Mouse (Mus musculus) embryo, embryonic 10.5 days (tissue): ENCODE measurements around the gene Magi2.
A peak's percentile ranks its signal among the peaks of the same experiment; 100 is the strongest.
"Not testable (repeated sequence)": the region's sequence is repeated elsewhere in the genome, so short reads cannot be mapped to it uniquely, and the experiment has no call there.

Experiments used
- DNase-seq: peaks from one replicate; pipeline ENCODE4 v3.0.0-alpha.2; 2015; ENCODE audit warnings: low spot score

The Magi2 gene

DNA sequence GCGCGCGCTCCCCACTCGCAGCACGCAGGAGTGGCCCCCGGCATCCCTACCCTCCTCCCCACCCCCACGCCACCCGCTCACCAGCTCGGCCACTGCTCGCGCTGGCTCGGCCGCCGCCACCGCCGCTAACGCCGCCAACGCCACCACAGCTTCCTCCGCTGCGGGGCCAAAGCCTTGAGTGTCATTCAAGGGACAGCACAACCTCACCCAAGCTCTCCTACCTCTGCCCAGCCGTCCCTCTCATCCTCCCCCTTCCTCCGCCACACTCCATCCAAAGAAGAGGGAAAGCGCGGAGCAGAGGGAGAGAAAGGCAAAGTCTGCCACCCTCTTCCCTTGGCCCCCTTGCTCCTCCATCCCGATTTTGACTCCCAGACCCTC lies at the start of gene Magi2:
Gene Magi2, plus strand, starts transcription at position 171 of the 378 bp plus-strand sequence.
- no peak for DNase-seq

- no peak for DNase-seq
Observed at GRCm38 (mm10) chr5:19178594-19178993, 48.2 kb upstream of the Magi2 start.

- no peak for DNase-seq
Observed at GRCm38 (mm10) chr5:19186175-19186574, 40.7 kb upstream of the Magi2 start.

DNA sequence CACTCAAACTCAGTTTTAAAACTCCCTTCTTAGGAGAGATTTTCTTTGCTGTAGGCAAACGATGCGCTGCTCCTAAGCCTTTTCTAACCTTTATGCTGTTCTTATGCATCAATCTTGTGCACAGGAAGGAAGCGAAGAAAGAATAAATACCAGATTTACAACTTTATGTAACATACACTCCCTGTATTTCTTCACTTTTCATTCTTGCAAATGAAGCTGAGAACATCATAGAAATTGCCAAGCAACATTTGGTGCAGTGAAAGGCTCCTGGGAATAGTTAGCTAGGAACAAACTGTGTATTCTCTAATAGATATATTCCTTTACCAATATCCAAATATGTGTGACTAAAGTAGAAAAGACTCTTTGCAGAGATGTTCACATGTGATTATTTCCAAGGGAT lies 15.2 kb upstream of the Magi2 start:
- DNase-seq: no peak

DNA sequence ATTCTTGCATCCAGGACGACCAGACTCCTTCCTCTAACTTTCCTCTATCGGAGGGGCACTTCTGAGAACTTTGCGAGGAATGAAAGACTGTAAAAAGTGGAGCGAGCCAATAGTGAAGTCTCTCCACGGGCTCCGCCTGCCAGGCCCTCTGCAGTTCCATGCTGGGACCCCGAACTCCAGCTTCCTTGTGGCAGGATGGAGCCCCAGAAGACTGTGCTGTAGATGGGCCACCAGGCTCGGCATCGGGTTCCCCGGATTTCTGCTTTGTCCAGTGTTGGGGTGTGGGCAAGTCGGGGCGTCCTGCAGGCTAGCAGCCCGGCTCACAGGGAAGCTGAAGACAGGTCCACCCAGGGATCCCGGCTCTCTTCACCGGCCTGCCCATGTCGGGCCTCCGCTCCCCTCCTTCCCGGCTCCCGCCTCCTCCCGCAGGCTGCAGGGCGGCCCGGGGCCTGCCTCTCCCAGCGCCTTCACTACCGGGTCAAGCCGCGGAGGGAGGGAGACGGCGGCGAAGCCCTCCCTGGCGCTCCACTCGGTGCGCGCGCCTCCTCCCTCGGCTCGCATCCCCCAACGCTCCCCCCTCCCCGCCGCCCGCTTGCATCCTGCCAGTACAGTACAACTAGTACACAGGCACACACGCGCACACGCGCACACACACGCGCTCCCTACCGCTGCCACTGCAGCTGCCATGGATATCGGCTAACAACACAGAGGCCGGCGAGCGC lies 531 bp upstream of the Magi2 start:
- DNase-seq: peak; percentile 84

DNA sequence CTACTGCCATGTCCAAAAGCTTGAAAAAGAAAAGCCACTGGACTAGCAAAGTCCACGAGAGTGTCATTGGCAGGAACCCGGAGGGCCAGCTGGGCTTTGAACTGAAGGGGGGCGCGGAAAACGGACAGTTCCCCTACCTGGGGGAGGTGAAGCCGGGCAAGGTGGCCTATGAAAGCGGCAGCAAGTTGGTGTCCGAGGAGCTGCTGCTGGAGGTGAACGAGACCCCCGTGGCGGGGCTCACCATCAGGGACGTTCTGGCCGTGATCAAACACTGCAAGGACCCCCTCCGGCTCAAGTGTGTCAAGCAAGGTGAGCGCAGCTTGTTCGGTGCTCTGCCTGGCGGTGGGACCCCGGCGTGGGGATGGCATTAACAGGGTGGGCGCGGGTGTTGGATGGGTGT lies 445 bp downstream of the Magi2 start:
- peak; percentile 29 for DNase-seq

GRCm38 (mm10) chr5:19227791-19228331 lies 1.0 kb downstream of the Magi2 start:
- DNase-seq: peak; percentile 74

DNA sequence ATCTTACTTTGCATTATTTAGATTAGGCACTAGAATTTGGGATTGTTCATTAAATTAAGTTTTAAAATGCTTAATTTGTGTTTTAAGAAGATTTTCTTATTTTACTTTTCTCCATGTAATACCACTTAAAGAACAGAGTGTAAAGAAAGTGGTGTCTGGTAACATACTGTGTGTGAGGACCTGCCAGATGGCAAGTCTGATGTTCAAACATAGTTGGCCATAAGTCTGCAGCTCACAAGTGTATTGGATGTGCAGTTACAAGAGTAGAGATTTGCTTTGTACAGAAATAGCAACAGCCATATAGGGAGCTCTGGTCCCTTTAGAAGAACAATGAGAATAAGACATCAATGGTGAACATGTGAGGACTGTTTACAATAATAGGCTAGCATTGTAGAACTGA lies 15.0 kb downstream of the Magi2 start:
- DNase-seq: no peak

DNA sequence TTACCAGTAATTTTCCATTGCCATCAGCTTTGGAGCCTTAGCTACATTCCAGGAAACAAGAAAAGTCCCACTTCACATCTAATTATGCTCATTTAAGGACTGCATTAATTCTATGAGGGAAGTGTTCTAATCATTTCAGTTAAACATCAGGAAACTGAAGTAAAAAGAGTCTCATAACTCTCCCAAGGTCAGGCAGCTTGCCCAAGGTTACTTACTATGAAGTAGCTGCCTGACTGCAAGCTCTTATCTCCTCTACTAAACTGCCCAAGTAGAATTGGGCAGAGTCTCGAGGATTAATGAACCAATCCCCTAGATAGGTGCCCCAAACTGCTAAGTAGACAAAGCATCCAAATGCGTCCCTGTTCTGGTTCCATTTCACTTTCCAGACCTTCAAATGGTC lies 19.6 kb downstream of the Magi2 start:
- DNase-seq: no peak

DNA sequence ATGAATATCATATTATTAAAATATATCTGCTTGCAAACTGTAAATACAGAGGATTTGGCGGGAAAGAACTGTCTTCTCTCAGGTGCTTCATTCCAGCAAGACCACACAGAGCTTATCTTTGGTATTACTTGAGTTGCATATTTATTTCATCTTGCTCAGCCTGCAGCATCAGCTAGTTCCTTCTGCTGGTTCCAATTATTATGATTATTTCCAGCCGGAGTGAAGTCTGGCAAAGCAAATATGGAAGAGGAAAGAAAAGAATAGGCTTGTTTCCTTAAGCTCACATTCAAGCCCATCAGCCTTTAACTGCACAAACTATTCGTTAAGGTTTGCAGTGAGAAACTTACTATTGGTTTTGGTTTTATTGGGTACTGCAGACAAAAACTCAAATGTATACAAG lies 20.4 kb downstream of the Magi2 start:
- DNase-seq: peak; percentile 12

- DNase-seq: no peak
Observed at GRCm38 (mm10) chr5:19262816-19263215, 36.0 kb downstream of the Magi2 start.

DNA sequence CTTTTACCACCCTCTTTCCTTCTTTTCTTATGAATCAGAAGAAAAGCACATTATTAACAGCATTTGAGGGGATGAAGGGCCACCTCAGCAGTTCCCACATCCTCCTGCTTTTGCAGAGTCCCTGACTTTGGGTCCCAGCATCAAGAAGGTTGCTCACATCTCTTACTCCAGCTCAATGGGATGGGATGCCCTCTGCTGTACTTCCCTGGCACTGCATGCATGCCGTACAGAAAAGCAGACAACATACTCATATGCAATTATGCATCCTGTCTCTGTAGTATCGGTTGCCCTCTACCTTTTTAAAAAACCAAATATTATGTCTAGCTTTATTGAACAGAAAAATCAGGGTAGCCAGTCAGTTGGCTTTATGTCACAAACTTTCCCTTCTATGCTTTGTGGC lies 37.8 kb downstream of the Magi2 start:
- DNase-seq: peak; percentile 26

- DNase-seq: no peak
Observed at GRCm38 (mm10) chr5:19292581-19292980, 65.7 kb downstream of the Magi2 start.

GRCm38 (mm10) chr5:19306656-19307055 lies 79.8 kb downstream of the Magi2 start:
- DNase-seq: no peak

- DNase-seq: no peak
Observed at GRCm38 (mm10) chr5:19309870-19310269, 83.0 kb downstream of the Magi2 start.

GRCm38 (mm10) chr5:19322532-19322931 lies 95.7 kb downstream of the Magi2 start:
- DNase-seq: no peak

DNA sequence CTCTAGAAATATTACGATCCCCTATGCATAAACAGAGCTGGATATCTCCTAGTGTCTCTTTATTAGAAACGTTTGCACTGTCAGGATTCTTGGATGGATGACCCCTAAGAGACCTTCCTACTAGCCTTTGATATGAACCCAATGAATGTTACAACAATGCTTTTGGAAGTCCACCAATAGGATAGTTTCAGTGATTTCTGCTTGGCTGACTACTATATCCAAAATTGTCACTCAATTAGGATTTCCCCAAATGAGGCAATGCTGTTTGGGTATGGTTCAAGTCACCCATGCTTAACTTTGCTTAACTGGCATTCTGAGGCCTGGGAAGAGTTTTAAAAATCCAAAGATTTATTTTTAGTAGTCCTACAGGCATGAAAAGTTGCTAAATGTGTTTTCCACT lies 110.7 kb downstream of the Magi2 start:
- DNase-seq: no peak

GRCm38 (mm10) chr5:19368175-19368574 lies 141.3 kb downstream of the Magi2 start:
- DNase-seq: no peak

- DNase-seq: no peak
Observed at GRCm38 (mm10) chr5:19395876-19396275, 169.0 kb downstream of the Magi2 start.

DNA sequence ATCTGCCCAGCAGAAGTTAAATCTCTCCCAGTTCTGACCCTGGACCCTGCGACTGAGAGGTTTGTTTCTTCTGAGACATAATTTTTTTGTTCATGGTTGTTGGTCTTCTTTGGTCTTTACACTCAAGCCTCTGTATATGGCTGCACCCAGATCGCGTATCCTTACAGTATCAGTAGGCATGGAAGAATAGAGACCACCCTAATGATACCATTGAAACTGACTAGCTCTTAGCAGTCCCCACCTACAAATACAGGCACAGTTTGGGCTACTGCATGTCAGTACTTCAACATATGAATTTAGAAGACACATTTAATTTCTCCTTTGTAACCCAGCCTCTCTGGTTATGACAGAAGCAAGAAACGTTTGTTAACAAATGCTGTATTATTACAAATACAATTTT lies 173.5 kb downstream of the Magi2 start:
- DNase-seq: no peak

- DNase-seq: peak; percentile 68
Observed at GRCm38 (mm10) chr5:19400738-19401408, 174.0 kb downstream of the Magi2 start.

DNA sequence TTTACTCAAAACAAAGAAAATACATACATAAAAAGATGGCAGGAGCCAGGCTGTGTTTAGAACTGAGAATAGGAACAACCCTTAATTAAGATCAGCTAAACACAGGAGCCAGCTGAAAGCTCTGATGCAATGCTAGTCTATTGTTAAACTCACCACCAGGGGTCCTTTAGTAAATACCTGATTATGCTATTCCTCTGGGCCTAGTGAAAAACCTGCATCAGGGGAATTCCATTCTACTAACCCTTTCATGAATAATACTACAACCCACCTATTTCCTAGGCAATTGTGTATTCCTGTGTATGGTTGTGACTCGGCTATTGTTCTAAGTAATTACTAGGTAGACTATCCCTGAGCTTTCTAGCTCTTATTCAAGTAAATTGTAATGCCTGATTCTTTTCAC lies 177.4 kb downstream of the Magi2 start:
- not testable (repeated sequence) for DNase-seq

DNA sequence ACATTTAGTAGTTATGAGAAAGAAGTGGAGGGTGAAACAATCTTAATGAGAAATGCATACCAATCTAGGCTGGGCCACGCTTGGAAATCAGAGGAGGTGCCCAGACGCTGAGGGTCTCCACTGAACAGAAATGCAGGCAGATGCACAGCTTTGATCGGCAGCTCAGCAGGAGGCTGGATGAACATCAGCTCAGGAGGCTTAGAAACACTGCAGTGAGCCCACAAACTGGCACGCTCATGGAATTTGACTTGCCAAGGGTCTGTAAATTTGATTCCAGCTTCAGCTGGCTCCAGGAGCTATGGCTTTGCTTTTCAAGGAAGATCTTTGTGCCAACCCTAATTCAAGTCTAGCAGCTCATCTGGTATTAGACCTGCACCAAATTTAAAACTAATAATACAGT lies 187.7 kb downstream of the Magi2 start:
- DNase-seq: no peak

DNA sequence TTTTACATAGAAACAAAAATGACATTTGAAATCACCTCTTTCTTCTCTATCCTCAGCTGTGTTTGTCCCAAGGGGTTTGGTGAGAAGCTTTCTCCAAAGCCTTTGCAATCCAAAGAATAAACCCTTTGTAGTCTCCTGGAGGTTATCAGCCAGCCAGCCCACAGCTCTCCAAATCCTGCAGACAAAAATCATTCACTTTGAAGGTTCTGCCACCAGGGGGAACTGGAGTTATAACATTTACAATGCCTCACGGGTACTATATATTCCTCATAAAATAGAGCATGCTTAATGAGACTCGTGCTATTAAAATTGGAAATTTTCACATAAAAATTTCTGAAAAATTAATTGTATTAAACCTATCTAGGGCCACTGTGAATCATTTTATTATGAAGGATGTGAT lies 202.5 kb downstream of the Magi2 start:
- peak; percentile 66 for DNase-seq
